Mouse (Mus musculus) hindbrain, embryonic 15.5 days (tissue): Measurements from ENCODE around the gene Tox3. TPM values are rescaled to one million over a fixed set of nuclear protein-coding genes. Genes with fewer than 3 reads are reported as not detected.
A peak's percentile ranks its signal among the peaks of the same experiment; 100 is the strongest.

Experiments used
- ATAC-seq: fragments of 200-750 bp; cut with Nextera tagmentation; 2 replicates; pipeline ENCODE4 v1.8.0; 2017; ENCODE audit warnings: low read depth, moderate number of reproducible peaks, moderate TSS enrichment; ENCODE audit not compliant: low FRiP score
- H3K27ac ChIP-seq: fragments of 300-500 bp; sonication (generic); replicated peaks from 2 replicates; pipeline ENCODE4 v1.5.1; 2015; ENCODE audit warnings: mild to moderate bottlenecking, inconsistent platforms
- H3K27me3 ChIP-seq: fragments of 300-500 bp; sonication (generic); 2 replicates; pipeline ENCODE4 v1.6.1; 2015; ENCODE audit warnings: control low read depth, inconsistent platforms
- H3K36me3 ChIP-seq: fragments of 300-500 bp; sonication (generic); 2 replicates; pipeline ENCODE4 v1.6.1; 2015; ENCODE audit warnings: control low read depth, inconsistent platforms
- H3K4me1 ChIP-seq: fragments of 300-500 bp; sonication (generic); replicated peaks from 2 replicates; pipeline ENCODE4 v1.6.1; 2015; ENCODE audit warnings: control low read depth, inconsistent platforms
- H3K4me2 ChIP-seq: fragments of 300-500 bp; sonication (generic); 2 replicates; pipeline ENCODE4 v1.6.1; 2015; ENCODE audit warnings: moderate library complexity, mild to moderate bottlenecking, inconsistent platforms
- H3K4me3 ChIP-seq: fragments of 300-500 bp; sonication (generic); 2 replicates; pipeline ENCODE4 v1.5.1; 2015; ENCODE audit warnings: mild to moderate bottlenecking, inconsistent platforms
- H3K9ac ChIP-seq: fragments of 300-500 bp; sonication (generic); 2 replicates; pipeline ENCODE4 v1.6.1; 2015; ENCODE audit warnings: inconsistent platforms
- H3K9me3 ChIP-seq: fragments of 300-500 bp; sonication (generic); 2 replicates; pipeline ENCODE4 v1.6.1; 2016; ENCODE audit warnings: control low read depth, inconsistent platforms
- whole genome bisulfite sequencing: fragments of 180-500 bp; shearing (Covaris S2); methylation state at CpG from one replicate; pipeline ENCODE4 v1.1.7; 2015; 5-methylcytosine and 5-hydroxymethylcytosine counted together
- polyA plus RNA-seq: library from polyadenylated mRNA; unstranded; fragments of >200 nt; fragmentation: Nextera tagmentation; extraction: Ambion mirVana; gene quantifications from 2 replicates; pipeline ENCODE4 v1.2.1, GENCODE M21; 2015

Gene Tox3
- polyA plus RNA-seq, 1 experiment from 2014 or later, result 28.0 TPM

GRCm38 (mm10) chr8:90254158-90254867 is 93.8 kb downstream of the Tox3 start:
- no peaks in the 10 kb centered on the region for H3K9me3 ChIP-seq
- ATAC-seq, result peak; percentile 63; the same call in 1 of the 2 replicates
- no peak overlapping the region for H3K9ac ChIP-seq
- H3K4me2 ChIP-seq, result 0 out of 2 replicates have a peak overlapping the region, but pooled peaks have one; percentile 3
- H3K27ac ChIP-seq, result peak overlapping the region; percentile 59
- peaks cover 20% of the 10 kb centered on the region for H3K4me1 ChIP-seq
- H3K36me3 ChIP-seq, result peaks cover 3% of the 10 kb centered on the region
- no peak overlapping the region for H3K4me3 ChIP-seq
- no peaks in the 10 kb centered on the region for H3K27me3 ChIP-seq
- WGBS, result 38% methylated on average over 11 of the region's 11 CpGs

GRCm38 (mm10) chr8:90246357-90246756 is 101.8 kb downstream of the Tox3 start:
- Histone ChIP-seq H3K4me2 (no peak overlapping the region), H3K9me3 (no peaks in the 10 kb centered on the region), H3K4me3 (no peak overlapping the region), H3K27ac (0 out of 2 replicates have a peak overlapping the region, but pooled peaks have one; percentile 32), H3K9ac (no peak overlapping the region), H3K36me3 (peaks cover 3% of the 10 kb centered on the region; the same call in 1 of the 2 replicates), H3K4me1 (peaks cover 20% of the 10 kb centered on the region), H3K27me3 (no peaks in the 10 kb centered on the region)
- ATAC-seq, result no peak
- WGBS, result 23% methylated on average over 8 of the region's 8 CpGs

DNA sequence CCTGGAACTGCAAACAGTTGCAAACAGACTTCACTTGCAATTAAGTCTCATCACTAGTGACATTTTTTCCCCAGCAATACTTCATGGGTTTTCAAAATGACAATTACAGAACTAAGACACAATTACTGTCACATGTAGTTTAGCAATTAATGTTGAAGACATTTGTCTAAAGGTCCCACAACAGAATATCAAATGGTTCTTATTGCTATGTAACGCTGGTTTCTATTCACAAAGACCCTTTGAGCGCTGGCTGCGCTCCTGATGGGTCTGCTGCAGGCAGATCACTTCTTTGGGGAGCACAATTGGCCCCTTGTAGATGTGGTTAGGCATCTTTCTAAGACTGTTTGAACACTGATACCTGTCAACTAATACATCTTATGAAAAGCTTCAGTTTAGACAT is 102.3 kb downstream of the Tox3 start:
- Histone ChIP-seq H3K27ac (peak overlapping the region; percentile 58; the same call in 1 of the 2 replicates), H3K9me3 (no peaks in the 10 kb centered on the region), H3K4me3 (no peak overlapping the region), H3K4me1 (peaks cover 20% of the 10 kb centered on the region), H3K36me3 (peaks cover 3% of the 10 kb centered on the region; the same call in 1 of the 2 replicates), H3K9ac (no peak overlapping the region), H3K4me2 (no peak overlapping the region), H3K27me3 (no peaks in the 10 kb centered on the region)
- ATAC-seq, result no peak
- 23% methylated on average over 3 of the region's 3 CpGs for WGBS

- no peaks in the 10 kb centered on the region for H3K27me3 ChIP-seq
- H3K27ac ChIP-seq, result peak overlapping the region; percentile 46
- no peak overlapping the region for H3K4me2 ChIP-seq
- peaks cover 20% of the 10 kb centered on the region for H3K4me1 ChIP-seq
- peaks cover 3% of the 10 kb centered on the region; the same call in 1 of the 2 replicates for H3K36me3 ChIP-seq
- no peak overlapping the region for H3K9ac ChIP-seq
- WGBS, result 34% methylated on average over 5 of the region's 5 CpGs
- ATAC-seq, result no peak
- H3K9me3 ChIP-seq, result no peaks in the 10 kb centered on the region
- no peak overlapping the region for H3K4me3 ChIP-seq
Observed at GRCm38 (mm10) chr8:90245187-90245586, 103.0 kb downstream of the Tox3 start.

GRCm38 (mm10) chr8:90244458-90245145 is 103.5 kb downstream of the Tox3 start:
- Histone ChIP-seq H3K4me1 (peaks cover 20% of the 10 kb centered on the region), H3K36me3 (peaks cover 3% of the 10 kb centered on the region; the same call in 1 of the 2 replicates), H3K27ac (peak overlapping the region; percentile 46), H3K9ac (no peak overlapping the region), H3K9me3 (no peaks in the 10 kb centered on the region), H3K27me3 (no peaks in the 10 kb centered on the region), H3K4me2 (no peak overlapping the region), H3K4me3 (no peak overlapping the region)
- 16% methylated on average over 10 of the region's 10 CpGs for WGBS
- ATAC-seq, result peak; percentile 91

- Histone ChIP-seq H3K36me3 (peaks cover 3% of the 10 kb centered on the region; the same call in 1 of the 2 replicates), H3K4me2 (no peak overlapping the region), H3K9ac (no peak overlapping the region), H3K9me3 (no peaks in the 10 kb centered on the region), H3K4me1 (peaks cover 20% of the 10 kb centered on the region), H3K27me3 (no peaks in the 10 kb centered on the region), H3K27ac (no peak overlapping the region), H3K4me3 (no peak overlapping the region)
- no peak for ATAC-seq
- WGBS, result 61% methylated on average over 5 of the region's 5 CpGs
Observed at GRCm38 (mm10) chr8:90243957-90244356, 104.2 kb downstream of the Tox3 start.

DNA sequence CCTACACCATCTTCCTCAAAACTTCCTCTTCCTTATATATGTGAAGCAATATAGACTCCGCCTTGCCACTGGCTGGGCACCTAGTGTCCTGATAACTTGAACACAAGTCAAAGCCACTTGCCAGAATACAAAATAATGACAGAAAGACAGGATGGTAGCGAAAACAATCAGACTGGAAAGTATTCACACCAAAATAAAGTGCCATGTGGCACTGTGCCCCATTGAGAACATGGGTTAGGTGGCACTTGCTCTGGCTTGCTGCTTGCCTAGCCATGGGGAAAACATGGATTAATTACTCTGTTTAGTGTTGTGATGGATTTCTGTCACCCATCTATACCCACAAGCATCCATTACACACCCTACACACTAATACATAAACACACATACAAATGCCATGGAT is 105.8 kb downstream of the Tox3 start:
- Histone ChIP-seq H3K27ac (no peak overlapping the region), H3K4me3 (no peak overlapping the region), H3K36me3 (no peaks in the 10 kb centered on the region), H3K9me3 (no peaks in the 10 kb centered on the region), H3K4me1 (peaks cover 20% of the 10 kb centered on the region), H3K27me3 (no peaks in the 10 kb centered on the region), H3K4me2 (no peak overlapping the region), H3K9ac (no peak overlapping the region)
- 84% methylated on average over 2 of the region's 2 CpGs for WGBS
- ATAC-seq, result no peak

DNA sequence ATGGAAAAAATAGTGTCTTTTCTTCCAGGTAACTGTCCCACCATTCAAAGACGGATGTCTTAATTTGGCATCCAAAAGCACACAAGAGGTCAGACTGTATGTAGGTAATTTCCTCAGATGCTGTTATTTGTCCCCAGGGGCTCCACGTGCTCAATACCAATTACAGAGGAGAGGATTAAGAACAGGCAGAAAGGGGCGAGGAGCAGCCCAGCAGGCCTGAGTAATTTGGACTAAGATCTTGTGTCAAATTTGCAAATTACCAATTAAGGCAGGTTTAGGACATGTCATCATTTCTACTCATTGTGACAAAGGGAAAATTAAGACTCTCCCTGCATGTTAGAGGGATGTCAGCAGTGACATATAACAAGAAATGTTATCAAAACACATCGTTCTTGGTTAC is 106.7 kb downstream of the Tox3 start:
- H3K4me3 ChIP-seq, result no peak overlapping the region
- 41% methylated on average over 4 of the region's 4 CpGs for WGBS
- no peaks in the 10 kb centered on the region for H3K36me3 ChIP-seq
- no peak for ATAC-seq
- no peaks in the 10 kb centered on the region for H3K9me3 ChIP-seq
- H3K27me3 ChIP-seq, result no peaks in the 10 kb centered on the region
- H3K9ac ChIP-seq, result no peak overlapping the region
- no peak overlapping the region for H3K4me2 ChIP-seq
- H3K4me1 ChIP-seq, result peaks cover 19% of the 10 kb centered on the region
- H3K27ac ChIP-seq, result no peak overlapping the region

DNA sequence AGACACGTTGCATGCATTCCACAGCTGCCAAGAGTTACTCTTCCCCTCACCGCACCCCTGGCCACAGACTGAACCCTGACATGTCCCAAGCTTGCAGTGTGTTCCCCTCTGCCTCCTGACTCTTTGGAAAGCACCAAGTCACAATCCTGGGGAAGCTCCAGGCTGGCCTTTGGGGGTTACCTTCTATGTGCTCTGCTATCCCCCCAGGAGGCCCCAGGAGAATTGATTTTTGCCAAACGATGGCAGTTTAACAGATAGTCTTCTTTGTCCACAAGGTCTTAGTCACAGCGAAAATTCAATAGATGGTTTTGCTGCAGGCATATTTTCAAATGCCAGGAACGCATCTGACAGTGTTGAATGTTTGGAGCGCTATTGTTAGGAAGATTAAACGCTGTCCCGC is 115.6 kb downstream of the Tox3 start:
- H3K4me1 ChIP-seq, result peaks cover 7% of the 10 kb centered on the region; the same call in 1 of the 2 replicates
- 37% methylated on average over 8 of the region's 8 CpGs for WGBS
- no peak overlapping the region for H3K4me2 ChIP-seq
- no peaks in the 10 kb centered on the region for H3K9me3 ChIP-seq
- no peaks in the 10 kb centered on the region for H3K36me3 ChIP-seq
- no peak for ATAC-seq
- H3K9ac ChIP-seq, result no peak overlapping the region
- H3K27me3 ChIP-seq, result no peaks in the 10 kb centered on the region
- H3K27ac ChIP-seq, result no peak overlapping the region
- no peak overlapping the region for H3K4me3 ChIP-seq

- Histone ChIP-seq H3K4me1 (no peaks in the 10 kb centered on the region), H3K4me2 (no peak overlapping the region), H3K4me3 (no peak overlapping the region), H3K36me3 (no peaks in the 10 kb centered on the region), H3K9me3 (no peaks in the 10 kb centered on the region), H3K27me3 (no peaks in the 10 kb centered on the region), H3K27ac (no peak overlapping the region), H3K9ac (no peak overlapping the region)
- ATAC-seq, result no peak
- 71% methylated on average over 1 of the region's 1 CpGs for WGBS
Observed at GRCm38 (mm10) chr8:90224172-90224571, 124.0 kb downstream of the Tox3 start.

GRCm38 (mm10) chr8:90209105-90210037 is 138.8 kb downstream of the Tox3 start:
- Histone ChIP-seq H3K4me2 (no peak overlapping the region), H3K4me1 (peaks cover 11% of the 10 kb centered on the region; the same call in 1 of the 2 replicates), H3K9me3 (no peaks in the 10 kb centered on the region), H3K36me3 (no peaks in the 10 kb centered on the region), H3K27ac (no peak overlapping the region), H3K27me3 (no peaks in the 10 kb centered on the region), H3K4me3 (no peak overlapping the region), H3K9ac (no peak overlapping the region)
- no peak for ATAC-seq
- WGBS, result 27% methylated on average over 14 of the region's 14 CpGs
